ENCODE assay signal across 8 mouse cellular contexts in genomic region chr11:88054589-88054988, GRCm38 (mm10). TPM values are rescaled to one million over a fixed set of nuclear protein-coding genes. Genes with fewer than 3 reads are reported as not detected.
DNase-seq lines count a peak whose midpoint lies in the region; ATAC-seq and TF ChIP-seq lines count a peak whose summit lies in the region.

No protein-coding gene starts in this region.

- H3K27me3 ChIP-seq in intestine, postnatal 0 days (replicated peaks; ENCODE audit: control insufficient read depth, insufficient read depth, low read length) = no peaks in the 10 kb centered on the region

- no peak overlapping the region for H3K9ac ChIP-seq in intestine, postnatal 0 days (ENCODE audit: low read depth, low read length)

- H3K36me3 ChIP-seq in intestine, postnatal 0 days (ENCODE audit: control insufficient read depth, insufficient read depth) = peaks cover 12% of the 10 kb centered on the region; the same call in 1 of the 2 replicates

- no peak overlapping the region for H3K27ac ChIP-seq in gastrocnemius, adult 2 months
- H3K27ac ChIP-seq in intestine, postnatal 0 days (ENCODE audit: low read depth, low read length) = no peak overlapping the region

- TF ChIP-seq CTCF in gastrocnemius, adult 2 months (IDR thresholded peaks at IDR 0.05) = peak; percentile 74
- peak; percentile 78 for TF ChIP-seq CTCF in intestine, postnatal 0 days (IDR thresholded peaks at IDR 0.05; ENCODE audit: low read depth)

- intact Hi-C loops in gastrocnemius, adult 2 months (cut with DNase I) = loop anchor here (10.0 kb wide), 1 partner anchor 770 kb away; no protein-coding TSS in a partner anchor

- 56% methylated on average over 1 of the region's 1 CpGs for WGBS in intestine, postnatal 0 days

- H3K4me3 ChIP-seq in gastrocnemius, adult 2 months = no peak overlapping the region
- no peak overlapping the region for H3K4me3 ChIP-seq in intestine, postnatal 0 days (ENCODE audit: low read depth, low read length)

- no peaks in the 10 kb centered on the region for H3K4me1 ChIP-seq in intestine, postnatal 0 days (replicated peaks; ENCODE audit: control insufficient read depth, insufficient read depth, low read length)

- no peak overlapping the region for H3K4me2 ChIP-seq in intestine, postnatal 0 days (replicated peaks; ENCODE audit: low read depth)

- DNase-seq in gastrocnemius, adult 2 months = peak; percentile 49
- no peak for DNase-seq in gastrocnemius, adult 18-20 months (ENCODE audit: low spot score)
- DNase-seq in right cerebral cortex, postnatal 4 days = peak; percentile 56
- no peak for DNase-seq in right cerebral cortex, postnatal 25 days
- peak; percentile 65 to 75 for DNase-seq in cerebellum, postnatal 10 days
- DNase-seq in lung, postnatal 25 days (ENCODE audit: low spot score) = peak; percentile 43
- peak; percentile 70 for DNase-seq in thymus, postnatal 25 days

- no peaks in the 10 kb centered on the region for H3K9me3 ChIP-seq in intestine, postnatal 0 days (ENCODE audit: control insufficient read depth)

- peak; percentile 28; the same call in 1 of the 2 replicates for ATAC-seq in intestine, postnatal 0 days

RNA-seq across cellular contexts. Expression of gene Srsf1, which starts 7.4 kb away (rescaled TPM):
- total RNA-seq in gastrocnemius, adult 2 months (2021) = 10 to 100 TPM; 67.5 to 85.8 TPM
- total RNA-seq in gastrocnemius, adult 18-20 months (2021) = 10 to 100 TPM; 53.7 to 75.2 TPM
- polyA plus RNA-seq in intestine, postnatal 0 days (2015; fragmentation: Nextera tagmentation; extraction: Ambion mirVana) = 70.7 and 73.2 TPM in 2 replicates

RNA-seq across cellular contexts. Expression of gene Vezf1, which starts 13.5 kb away (rescaled TPM):
- total RNA-seq in gastrocnemius, adult 2 months (2021) = 10 to 100 TPM; 76.5 to 87.2 TPM
- total RNA-seq in gastrocnemius, adult 18-20 months (2021) = 10 to 100 TPM; 84.6 to 89.9 TPM
- 16.8 and 18.7 TPM in 2 replicates for polyA plus RNA-seq in intestine, postnatal 0 days (2015; fragmentation: Nextera tagmentation; extraction: Ambion mirVana)

RNA-seq across cellular contexts. Expression of gene Cuedc1, which starts 43.3 kb away (rescaled TPM):
- total RNA-seq in gastrocnemius, adult 2 months (2021) = 100 to 1,000 TPM; 101 to 127 TPM
- 100 to 1,000 TPM in 1 of 2 experiments, 10 to 100 TPM in 1; 95.6 to 121 TPM for total RNA-seq in gastrocnemius, adult 18-20 months (2021)
- polyA plus RNA-seq in intestine, postnatal 0 days (2015; fragmentation: Nextera tagmentation; extraction: Ambion mirVana) = 7.1 and 10.1 TPM in 2 replicates

Comparison
In these comparisons a context has a peak if more than half of its experiments do, and no peak if none do; other contexts are left out.
1. DNase-seq: peak in gastrocnemius, adult 2 months (single experiment), right cerebral cortex, postnatal 4 days (single experiment), cerebellum, postnatal 10 days (2 of 2), lung, postnatal 25 days (single experiment) and thymus, postnatal 25 days (single experiment); none in gastrocnemius, adult 18-20 months (single experiment) and right cerebral cortex, postnatal 25 days (single experiment).